ENCODE assay signal across 13 mouse cellular contexts in genomic region chr13:12007579-12007978, GRCm38 (mm10).
"Had no signal": no experiment of that assay in that cellular context is flagged by ENCODE, and none has a peak within 500 bp of the region (broad histone marks: within the 10 kb centered on the region; RNA-seq: fewer than 3 reads in every experiment).

No protein-coding gene starts in this region.

- DNase-seq: lung, adult 18-20 months; lung, embryonic 14.5 days; lung, postnatal 10 days; right cerebral cortex, postnatal 14 days; spleen, adult 18-20 months; thymus, adult 18-20 months; thymus, postnatal 14 days; thymus, postnatal 36 days had no signal

- H3K27ac ChIP-seq: macrophage; midbrain, embryonic 13.5 days; midbrain, embryonic 15.5 days; neural tube, embryonic 12.5 days had no signal

- H3K4me3 ChIP-seq: megakaryocyte, embryonic 14.5 days; midbrain, embryonic 13.5 days; midbrain, embryonic 15.5 days; neural tube, embryonic 12.5 days had no signal
